ENCODE assay signal across 15 mouse cellular contexts in genomic region chr5:112907504-112907903, GRCm38 (mm10).
"Had no signal": no experiment of that assay in that cellular context is flagged by ENCODE, and none has a peak within 500 bp of the region (broad histone marks: within the 10 kb centered on the region; RNA-seq: fewer than 3 reads in every experiment).

No protein-coding gene starts in this region.

- H3K9ac ChIP-seq: kidney, embryonic 15.5 days; limb, embryonic 15.5 days; liver, embryonic 12.5 days; lung, embryonic 14.5 days; midbrain, embryonic 15.5 days; neural tube, embryonic 13.5 days; stomach, embryonic 15.5 days had no signal

- H3K4me1 ChIP-seq: limb, embryonic 15.5 days; liver, embryonic 12.5 days; megakaryocyte, embryonic 14.5 days; stomach, embryonic 15.5 days had no signal

- DNase-seq: retina, postnatal 1 day; right cerebral cortex, postnatal 4 days; thymus, adult 2 months; thymus, postnatal 25 days had no signal

- H3K4me2 ChIP-seq: kidney, embryonic 15.5 days; limb, embryonic 15.5 days; liver, embryonic 12.5 days; lung, embryonic 14.5 days; midbrain, embryonic 11.5 days; midbrain, embryonic 15.5 days; neural tube, embryonic 13.5 days; stomach, embryonic 15.5 days had no signal

- H3K9me3 ChIP-seq: kidney, embryonic 15.5 days; limb, embryonic 15.5 days; midbrain, embryonic 15.5 days; neural tube, embryonic 13.5 days; stomach, embryonic 15.5 days had no signal

- H3K27ac ChIP-seq: left cerebral cortex, adult 2 months; limb, embryonic 15.5 days; liver, embryonic 12.5 days; macrophage; midbrain, embryonic 15.5 days; neural tube, embryonic 13.5 days had no signal

- H3K27me3 ChIP-seq: kidney, embryonic 15.5 days; limb, embryonic 15.5 days; liver, embryonic 12.5 days; midbrain, embryonic 15.5 days; neural tube, embryonic 13.5 days; stomach, embryonic 15.5 days had no signal

- H3K4me3 ChIP-seq: kidney, embryonic 15.5 days; left cerebral cortex, adult 2 months; limb, embryonic 15.5 days; liver, embryonic 12.5 days; megakaryocyte, embryonic 14.5 days; midbrain, embryonic 15.5 days; neural tube, embryonic 13.5 days; stomach, embryonic 15.5 days had no signal

- H3K36me3 ChIP-seq: kidney, embryonic 15.5 days; limb, embryonic 15.5 days; liver, embryonic 12.5 days; midbrain, embryonic 15.5 days; neural tube, embryonic 13.5 days; stomach, embryonic 15.5 days had no signal

- ATAC-seq: liver, embryonic 12.5 days; midbrain, embryonic 15.5 days had no signal
